Mouse (Mus musculus): ENCODE measurements around the gene Pdcd2.

DNA sequence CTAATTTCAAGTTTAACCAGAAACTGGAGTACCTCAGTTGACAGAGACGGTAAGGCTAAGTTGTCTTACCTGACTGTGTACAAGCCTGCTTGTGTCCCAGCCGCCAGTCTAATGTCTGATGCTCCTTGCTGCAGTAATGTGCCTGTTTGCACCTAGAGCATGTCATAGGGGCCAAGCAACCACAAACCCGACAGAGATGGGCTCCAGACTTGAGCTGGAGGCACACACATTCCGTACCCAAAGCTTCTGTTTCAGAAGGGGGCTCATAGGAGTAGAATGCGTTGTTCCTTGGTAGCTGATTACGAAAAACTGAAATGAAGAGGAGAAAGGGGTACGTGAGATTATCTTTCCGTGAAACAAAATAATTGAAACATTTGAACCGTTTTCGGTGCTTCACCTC, 797 bp downstream of the Pdcd2 start:
- no peak for TF ChIP-seq CTCF (IDR thresholded peaks at IDR 0.05; ENCODE audit: low read depth, low read length)
- no peak for TF ChIP-seq TAL1 (conservative IDR thresholded peaks at IDR 0.05; ENCODE audit: low read depth, low read length)

Data from G1E (cell line).